Mouse (Mus musculus) hematopoietic stem cell, adult 5-6 weeks (primary cell): ENCODE results near the gene Adam15. TPM values are rescaled to one million over a fixed set of nuclear protein-coding genes. Genes with fewer than 3 reads are reported as not detected.

ENCODE experiments used
- ATAC-seq, 2 experiments: fragments of 125-278 bp in 1 of 2; replicated peaks in 1 of 2; 2 replicates each; pipeline ENCODE4 v1.8.0; 2016 to 2017; ENCODE audit warnings: inconsistent platforms in 2 of 2, mild to moderate bottlenecking in 2 of 2, moderate number of reproducible peaks in 2 of 2, low read depth in 1 of 2, moderate TSS enrichment in 1 of 2; ENCODE audit not compliant: low FRiP score in 2 of 2, poor library complexity in 2 of 2, severe bottlenecking in 2 of 2, insufficient read depth in 1 of 2, low TSS enrichment in 1 of 2
- total RNA-seq: library from RNA; stranded (forward); fragments of 172-1452, 232-1000 nt; gene quantifications from 2 replicates; pipeline ENCODE4 v1.2.3, GENCODE M21; 2017

Gene Adam15
- 28.9 and 30.9 TPM in 2 replicates for total RNA-seq

DNA sequence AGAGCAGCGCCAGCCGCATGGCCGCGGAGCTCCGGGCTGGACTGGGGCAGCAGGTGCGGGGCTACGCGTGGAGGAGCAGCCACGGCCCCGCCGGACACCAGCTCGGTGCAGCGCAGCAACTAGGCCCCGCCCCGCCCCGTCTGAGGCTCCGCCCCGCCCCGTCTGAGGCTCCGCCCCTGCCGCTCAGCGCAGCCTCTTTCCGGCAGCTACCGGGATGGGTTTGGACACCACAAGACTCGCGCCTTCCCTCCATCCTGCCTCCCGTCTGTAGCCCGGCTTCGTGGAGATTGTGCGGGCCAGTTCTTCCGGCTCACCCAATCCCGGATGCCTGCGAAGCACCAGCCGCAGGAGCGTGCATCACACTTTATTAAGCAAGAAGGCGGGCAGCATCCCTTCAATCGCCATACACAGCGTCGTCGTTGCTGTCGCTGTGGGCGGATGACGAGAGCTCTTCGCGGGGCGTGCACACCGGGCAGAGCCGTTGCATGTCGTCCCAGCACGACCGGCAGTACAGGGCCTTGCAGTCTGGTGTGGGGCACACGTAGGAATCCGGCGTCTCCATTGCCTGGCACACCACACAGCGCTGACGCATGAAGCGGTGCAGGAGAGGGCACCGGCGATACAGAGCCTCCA is at the start of gene Adam15:
Gene Adam15, minus strand, starts transcription at position 128 of the 633 bp plus-strand sequence.
- peak; percentile 70 to 74 for ATAC-seq

DNA sequence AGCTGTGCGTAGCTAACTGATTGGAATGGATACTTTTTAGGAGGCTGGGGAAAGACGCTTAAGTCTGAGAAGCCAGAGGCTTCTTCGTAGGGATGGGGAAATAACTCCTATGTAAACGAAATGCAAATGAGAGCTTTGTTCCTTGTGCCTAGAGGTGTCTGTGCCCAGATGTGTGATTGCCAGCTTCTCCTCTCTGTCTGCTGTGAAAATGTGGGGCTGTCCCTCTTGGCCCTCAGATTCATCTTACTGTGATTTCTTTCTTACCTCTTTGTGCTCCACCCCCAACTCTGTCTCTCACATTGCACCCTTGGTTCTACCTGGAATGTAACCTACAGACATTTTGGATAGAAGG is 46.8 kb upstream of the Adam15 start:
- no peak for ATAC-seq

DNA sequence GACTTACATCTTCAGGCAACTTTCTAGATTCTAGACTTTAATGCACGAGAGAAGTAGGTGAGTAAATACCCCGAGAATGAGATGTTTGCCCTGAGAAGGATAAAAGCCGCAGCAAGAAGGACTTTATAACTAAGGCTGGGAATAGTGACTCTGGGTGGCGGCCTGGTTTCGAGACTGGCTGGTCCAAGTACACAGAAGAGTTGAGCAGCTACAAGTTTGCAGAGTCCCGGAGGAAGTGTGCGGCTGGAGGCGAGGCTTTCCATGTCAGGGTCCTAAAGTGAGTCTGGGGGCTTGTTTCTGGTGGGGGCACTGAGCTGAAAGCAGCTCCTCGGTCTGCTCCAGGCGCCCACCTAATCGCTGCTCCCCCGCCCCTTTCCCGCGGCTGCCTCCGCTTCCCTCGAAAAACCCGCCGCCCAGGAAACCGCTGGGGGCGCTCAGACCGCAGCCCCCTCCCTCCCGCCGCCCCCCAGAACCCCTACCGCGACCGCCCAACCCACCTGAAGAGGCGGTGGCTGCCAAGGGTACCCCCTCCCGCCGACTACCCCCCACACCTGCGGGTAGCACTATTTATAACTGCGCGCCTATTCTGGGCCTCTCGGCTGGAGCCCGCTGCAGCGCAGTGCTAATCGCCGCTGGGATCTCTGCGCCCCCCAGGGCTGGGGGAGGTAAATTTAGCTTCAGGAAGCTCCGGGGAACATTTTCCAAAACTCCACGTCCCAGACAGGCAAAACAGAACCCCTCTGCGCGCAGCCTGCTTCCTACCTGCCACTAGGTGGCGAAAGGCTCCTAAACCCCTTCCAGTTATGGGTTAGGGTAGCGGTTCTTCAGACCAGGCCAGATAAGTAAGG is 46.2 kb upstream of the Adam15 start:
- ATAC-seq, result 0 out of 4 replicates have a peak, but pooled peaks of 1 of the 2 experiments have one; percentile 39

DNA sequence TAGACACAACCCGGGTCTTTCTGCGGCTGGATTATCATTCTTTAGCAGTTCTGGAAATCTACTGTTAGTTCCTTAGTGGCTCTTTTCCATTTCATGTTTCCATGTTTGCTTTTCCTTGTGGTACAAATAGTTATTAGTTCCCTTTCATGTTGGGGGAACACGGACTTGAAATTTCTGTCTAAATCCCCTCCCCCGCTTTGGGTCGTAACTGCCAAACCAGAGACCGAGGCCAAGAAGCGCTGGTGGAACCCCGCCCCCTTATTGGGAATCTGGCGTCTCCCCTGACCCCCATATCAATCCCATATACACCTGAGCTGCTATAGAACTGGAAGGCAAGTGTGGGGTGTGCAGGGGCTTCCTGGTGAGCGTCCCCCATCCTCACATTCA is 45.6 kb upstream of the Adam15 start:
- no peak for ATAC-seq

DNA sequence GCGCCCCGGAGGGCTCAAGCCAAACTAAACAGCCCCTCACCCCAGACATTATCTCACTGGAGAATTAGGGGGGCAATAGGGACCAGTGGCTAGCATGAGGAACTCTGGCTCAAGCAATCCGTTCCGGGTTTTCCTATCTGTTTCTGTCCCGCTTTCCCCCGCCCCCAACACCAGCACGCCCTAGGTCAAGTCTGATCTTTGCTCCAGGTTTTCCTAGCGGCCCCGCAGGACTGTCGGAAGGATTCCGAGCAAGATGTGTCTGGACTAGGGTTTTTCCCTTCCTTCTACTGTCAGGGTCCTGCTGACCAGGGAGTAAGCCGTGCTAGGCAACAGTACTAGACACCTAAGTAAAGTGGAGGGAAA is 45.1 kb upstream of the Adam15 start:
- ATAC-seq, result no peak

DNA sequence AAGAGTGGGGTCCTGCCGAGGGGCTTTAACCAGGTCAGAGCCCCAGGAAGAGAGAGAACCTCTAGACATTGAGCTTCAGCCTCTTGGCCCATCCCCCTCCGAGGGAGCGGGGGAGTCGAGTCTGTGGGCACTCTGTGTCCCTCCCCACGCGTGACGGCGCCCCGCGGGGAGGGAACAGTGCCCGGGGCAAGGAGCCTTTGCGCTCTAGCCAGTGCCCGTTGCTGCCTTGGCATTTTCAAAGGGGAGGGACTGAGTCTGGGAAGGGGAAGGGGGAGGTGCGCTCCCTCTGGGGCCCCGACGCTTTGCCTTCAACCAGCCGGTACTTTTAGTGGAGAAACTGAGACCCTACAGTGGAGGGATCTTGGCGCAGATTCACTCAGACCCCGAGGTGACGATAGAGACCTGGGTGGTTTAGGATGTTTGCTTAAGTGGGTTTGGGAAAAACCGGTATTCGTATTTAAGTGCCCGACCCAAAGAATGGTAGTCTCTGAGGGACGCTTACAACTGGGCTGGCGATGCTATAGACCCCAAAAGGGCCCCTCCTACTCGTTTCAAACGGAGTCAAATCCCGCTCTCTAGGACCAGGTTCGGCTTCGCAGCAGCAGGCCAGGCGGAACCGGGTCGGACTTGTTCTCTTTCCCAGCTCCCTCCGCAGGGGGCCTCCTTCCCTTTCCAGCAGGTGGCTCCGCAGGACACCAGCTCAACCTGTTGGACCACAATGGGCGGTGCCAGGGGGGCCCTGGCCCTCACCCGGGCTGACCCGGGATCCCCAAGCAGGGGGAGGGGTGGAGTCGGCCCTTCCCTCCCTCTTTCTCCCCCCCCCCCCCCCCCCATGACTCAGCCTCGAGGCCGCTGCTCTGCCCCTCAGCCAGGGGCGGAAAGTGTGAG is 44.5 kb upstream of the Adam15 start, which contains the start of gene Zbtb7b:
Gene Zbtb7b, minus strand, starts transcription at position 771 of the 888 bp plus-strand sequence.
- peak; percentile 47 to 61 for ATAC-seq

DNA sequence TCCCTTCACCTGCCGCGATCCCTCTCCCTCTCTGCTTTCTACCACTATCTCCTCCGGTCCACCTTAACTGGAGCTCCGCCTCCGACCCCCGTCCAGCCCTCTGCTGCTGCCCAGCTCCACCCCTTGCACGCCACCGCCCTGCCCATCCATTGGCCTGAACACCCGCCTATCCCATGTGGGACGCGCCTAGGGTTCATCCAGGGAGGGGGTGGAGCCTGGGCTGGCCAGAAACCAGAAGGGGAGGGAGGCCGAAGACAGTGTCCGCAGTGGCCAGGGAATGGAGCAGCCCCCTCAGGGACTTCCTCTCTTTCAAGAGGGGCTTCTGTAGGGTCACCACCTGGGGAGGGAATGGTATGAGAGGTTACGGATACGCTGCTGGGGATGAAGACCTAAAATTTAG is 43.8 kb upstream of the Adam15 start:
- ATAC-seq, result peak; percentile 85 to 86

DNA sequence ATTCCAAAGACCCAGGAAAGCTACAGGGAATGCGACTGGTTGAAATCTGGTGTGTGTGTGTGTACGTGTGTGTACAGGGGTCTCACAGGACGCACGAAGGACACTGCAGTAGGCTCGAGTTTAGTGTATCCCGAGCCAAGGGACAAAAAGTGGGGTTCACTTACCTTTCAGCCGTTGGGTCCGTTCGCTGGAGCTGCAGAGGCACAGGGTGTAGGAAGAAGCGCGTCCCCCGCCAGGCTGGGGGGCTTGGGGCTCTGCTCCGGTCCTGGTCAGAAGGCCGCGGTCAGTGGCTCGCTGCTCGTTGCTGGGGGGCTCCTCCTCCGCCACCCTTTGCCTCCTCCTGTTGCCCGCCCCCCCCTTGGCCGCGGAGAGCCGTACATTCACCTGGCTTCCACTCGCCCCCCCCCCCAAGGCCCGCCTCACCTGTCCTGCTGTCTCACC is 43.1 kb upstream of the Adam15 start:
- no peak for ATAC-seq

DNA sequence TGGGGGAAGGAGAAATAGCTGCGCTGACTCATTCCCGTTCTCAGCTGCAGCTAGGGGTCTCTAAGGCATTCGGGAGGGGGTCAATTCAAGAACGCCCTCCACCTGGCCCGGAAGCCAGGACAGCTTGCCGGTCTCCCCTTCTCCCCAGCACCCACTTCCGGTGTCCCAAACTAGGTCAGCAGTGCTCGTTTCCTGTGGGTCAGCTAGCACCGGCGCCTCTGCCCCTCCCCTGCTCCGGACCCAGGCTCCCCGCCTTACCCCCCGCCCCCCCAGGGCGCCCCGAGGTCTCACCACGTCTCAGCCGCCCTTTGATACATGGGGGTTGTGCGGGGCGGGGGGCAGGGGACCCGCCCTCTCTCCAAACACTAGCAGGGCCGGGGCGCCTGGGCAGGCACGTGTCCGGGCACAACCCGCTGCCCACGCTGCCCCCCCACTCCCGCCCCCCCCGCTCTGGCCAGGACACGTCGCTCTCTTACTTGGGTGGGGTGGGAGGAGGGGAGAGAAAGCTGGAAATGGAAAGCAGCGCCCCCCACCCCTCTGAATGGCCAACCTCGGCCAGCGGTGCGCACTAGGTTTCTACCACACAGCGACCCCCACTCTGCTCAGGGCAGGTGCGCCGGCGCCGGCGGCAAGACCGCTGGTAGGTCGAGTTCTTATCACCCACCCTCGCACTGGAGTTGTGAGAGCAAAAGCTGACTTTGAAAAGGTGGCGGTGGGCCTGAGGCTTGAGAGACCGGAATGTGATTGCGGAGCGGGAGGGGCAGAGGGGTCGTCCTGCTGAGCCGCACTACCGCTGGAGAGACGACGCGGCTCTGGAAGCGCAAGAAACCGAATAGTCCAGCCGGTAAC is 42.1 kb upstream of the Adam15 start:
- ATAC-seq, result no peak

DNA sequence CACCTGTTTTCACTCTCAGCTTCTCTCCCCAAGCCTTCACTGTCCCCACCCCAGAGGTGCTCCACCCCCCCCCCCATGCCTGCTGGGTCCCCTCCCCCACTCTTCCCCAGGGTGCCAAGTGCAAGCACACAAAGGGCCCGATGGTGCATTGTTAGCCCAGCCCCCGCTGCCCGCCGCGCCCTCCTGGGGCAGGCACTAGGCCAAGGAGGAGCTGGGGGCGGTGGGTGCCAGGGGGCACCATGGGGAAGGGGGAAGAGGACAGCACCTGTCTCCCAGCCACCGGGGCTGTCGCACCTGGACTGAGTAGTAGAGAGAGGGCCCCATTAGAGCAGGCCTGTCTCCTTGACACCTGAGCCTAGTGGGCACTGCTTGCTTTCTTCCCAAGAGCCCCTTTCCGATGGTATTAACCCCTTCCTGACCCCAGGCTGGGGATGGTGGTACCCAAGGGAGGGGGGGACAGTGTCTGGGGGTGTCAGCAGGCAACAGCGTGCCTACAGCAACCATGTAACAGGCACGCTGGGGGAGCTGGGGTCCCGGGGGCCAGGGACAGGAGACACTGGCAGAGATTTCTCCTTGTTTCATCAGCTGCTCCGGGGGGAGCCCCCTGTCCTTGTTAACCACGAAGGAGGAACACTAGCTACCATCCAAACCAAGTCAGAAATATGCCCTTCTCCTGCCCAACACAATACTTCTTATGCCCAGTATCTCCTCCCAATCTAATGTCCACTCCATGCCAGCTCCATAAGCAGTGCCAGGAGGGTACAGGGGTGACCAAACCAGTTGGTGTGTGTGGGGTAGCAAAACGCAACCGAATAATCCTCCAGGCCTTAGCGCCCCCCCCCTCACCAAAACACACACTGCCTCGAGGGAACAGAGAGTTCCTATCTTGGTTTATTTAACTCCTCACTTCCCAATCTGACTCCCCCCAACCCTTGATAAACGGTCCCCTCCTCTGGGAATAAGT is 41.2 kb upstream of the Adam15 start:
- ATAC-seq, result no peak

DNA sequence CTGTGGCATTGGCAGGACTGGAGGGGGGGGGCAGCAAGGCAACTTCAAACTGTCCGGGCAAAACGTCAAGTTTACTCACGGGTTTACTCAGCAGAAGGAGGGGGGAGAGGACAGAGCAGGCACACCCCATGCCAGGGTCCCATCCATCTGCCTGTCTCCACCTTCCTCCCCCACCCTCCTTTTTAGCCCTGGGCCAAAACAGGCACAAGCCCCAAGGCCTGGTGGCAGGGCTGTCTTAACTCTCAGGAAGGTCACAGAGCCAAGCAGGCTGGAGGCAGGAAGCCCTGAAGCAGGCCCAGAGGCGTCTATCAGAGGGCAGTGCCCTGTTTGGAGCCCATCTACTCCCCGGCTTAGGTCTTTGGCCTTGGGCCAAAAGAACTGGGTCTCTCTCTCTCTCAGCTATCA is 40.3 kb upstream of the Adam15 start:
- no peak for ATAC-seq

DNA sequence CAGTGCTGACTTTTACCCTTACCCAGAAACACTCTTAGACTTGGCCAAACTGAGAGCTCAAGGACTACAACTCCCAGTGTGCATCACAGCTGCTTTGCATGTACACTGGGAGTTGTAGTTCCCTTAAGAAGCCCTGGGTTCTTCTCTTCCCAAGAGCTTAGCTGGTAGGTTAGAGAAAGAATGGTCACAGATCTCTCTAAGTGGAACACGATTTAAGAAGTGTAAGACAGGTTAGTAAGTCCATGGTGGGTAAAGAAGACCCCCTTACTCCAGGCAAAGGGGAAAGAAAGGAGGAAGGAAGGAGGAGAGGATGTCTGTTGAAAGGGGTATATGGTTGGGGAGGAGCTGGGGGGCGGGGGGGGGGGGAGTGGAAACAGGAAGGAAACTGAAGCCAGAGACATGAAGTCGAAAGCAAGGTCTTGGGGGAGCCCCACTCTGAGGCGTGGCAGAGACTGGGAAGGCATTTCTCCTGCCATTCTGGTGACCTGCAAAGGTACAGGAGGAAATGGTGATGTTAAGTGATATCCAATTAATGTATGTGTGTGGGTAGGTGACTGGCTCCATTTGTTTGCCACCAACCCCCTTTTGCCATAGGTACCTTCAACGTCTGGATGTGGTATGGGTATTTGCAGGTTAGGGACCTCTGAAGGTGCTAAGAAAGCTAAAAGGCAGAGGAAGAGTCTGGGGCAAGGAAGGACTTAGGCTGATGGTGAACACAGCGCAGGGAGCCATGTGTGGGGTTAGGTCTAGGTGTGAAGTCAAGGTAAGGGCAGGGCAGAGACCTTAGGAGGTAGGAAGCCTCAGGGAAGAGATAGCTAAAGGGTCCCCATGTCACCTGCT is 39.3 kb upstream of the Adam15 start:
- 0 out of 4 replicates have a peak, but pooled peaks have one; percentile 17 to 20 for ATAC-seq

DNA sequence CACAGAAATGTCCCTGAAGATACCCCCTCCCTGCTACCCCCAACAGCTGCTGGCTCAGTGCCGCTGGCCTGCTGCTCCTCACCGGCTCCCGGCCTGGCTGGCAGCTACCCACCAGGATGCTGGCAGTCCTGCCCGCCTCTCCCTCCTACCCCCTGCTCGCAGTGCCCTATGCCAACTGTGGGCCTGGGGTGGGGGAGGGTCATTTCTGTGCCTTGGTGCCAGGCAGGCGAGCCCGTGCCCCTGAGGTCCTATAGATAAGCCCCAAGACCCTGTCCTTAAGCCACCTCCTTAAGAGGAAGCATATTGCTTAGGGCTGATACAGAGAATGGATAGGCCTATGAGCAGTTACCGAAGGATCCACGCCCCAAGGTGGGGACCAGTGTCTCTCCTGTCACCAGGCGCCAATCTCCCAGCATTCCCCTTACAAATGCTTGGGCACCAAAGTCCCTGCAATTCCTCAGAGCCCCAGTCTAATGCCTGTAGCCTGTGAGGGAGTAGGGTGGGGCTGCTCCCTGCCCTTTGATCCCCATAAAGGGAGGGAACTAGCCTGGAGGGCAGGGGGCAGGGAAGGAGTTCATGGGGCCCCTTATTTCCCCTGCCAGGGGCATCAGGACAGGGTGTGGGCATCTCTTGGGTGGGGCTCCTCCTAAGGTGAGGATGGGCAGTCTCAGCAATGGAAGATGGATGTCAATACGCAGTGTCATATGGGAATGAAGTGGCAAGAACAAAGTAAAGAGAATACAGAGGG is 38.5 kb upstream of the Adam15 start:
- ATAC-seq, result no peak

DNA sequence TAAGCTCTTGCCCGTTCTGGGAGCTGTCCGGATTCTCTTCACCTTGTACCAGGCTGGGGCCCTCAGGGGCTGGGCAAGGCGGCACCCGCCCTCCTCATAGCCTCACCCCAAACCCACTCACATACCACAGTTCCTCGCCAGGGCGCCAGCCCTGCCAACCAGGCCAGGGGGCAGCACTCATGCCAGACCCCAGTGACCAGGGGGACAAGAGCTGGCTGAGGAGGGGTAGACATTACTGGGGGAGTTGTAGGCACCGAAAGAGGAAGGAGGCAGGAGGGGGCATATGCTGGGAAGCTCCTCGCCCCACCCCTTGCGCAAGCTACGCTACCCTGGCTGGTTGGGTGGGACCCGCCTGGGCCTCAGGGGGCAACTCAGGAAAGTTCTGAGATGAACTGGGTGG is 37.8 kb upstream of the Adam15 start:
- no peak for ATAC-seq
